Mouse (Mus musculus): ENCODE data around the gene Adck1.
"Not testable (repeated sequence)": the region's sequence is repeated elsewhere in the genome, so short reads cannot be mapped to it uniquely, and the experiment has no call there.

Gene Adck1

GRCm38 (mm10) chr12:88360441-88361119 lies at the start of gene Adck1:
TSS of gene Adck1 (plus strand) at chr12:88360554.
- no peaks in the 10 kb centered on the region for H3K36me3 ChIP-seq (ENCODE audit: control insufficient read depth, insufficient read depth, low read length, poor library complexity, severe bottlenecking)
- H3K27me3 ChIP-seq (ENCODE audit: control insufficient read depth, insufficient read depth, low read length, poor library complexity, severe bottlenecking): no peaks in the 10 kb centered on the region
- peak; percentile 87 for DNase-seq (ENCODE audit: low read depth, low spot score)

- Histone ChIP-seq H3K27me3 (ENCODE audit: control insufficient read depth, insufficient read depth, low read length, poor library complexity, severe bottlenecking) (no peaks in the 10 kb centered on the region), H3K36me3 (ENCODE audit: control insufficient read depth, insufficient read depth, low read length, poor library complexity, severe bottlenecking) (no peaks in the 10 kb centered on the region)
- DNase-seq (ENCODE audit: low read depth, low spot score): no peak
Measured at GRCm38 (mm10) chr12:88314556-88314955, 45.8 kb upstream of the Adck1 start.

- DNase-seq (ENCODE audit: low read depth, low spot score); H3K27me3 ChIP-seq (ENCODE audit: control insufficient read depth, insufficient read depth, low read length, poor library complexity, severe bottlenecking); H3K36me3 ChIP-seq (ENCODE audit: control insufficient read depth, insufficient read depth, low read length, poor library complexity, severe bottlenecking): not testable (repeated sequence)
Measured at GRCm38 (mm10) chr12:88323926-88324325, 36.4 kb upstream of the Adck1 start, which contains the start of gene Gm5039. TSS of gene Gm5039 (minus strand) at chr12:88324026.

- not testable (repeated sequence) for H3K27me3 ChIP-seq (ENCODE audit: control insufficient read depth, insufficient read depth, low read length, poor library complexity, severe bottlenecking); H3K36me3 ChIP-seq (ENCODE audit: control insufficient read depth, insufficient read depth, low read length, poor library complexity, severe bottlenecking); DNase-seq (ENCODE audit: low read depth, low spot score)
Measured at GRCm38 (mm10) chr12:88336662-88337413, 23.5 kb upstream of the Adck1 start.

- H3K27me3 ChIP-seq (ENCODE audit: control insufficient read depth, insufficient read depth, low read length, poor library complexity, severe bottlenecking); DNase-seq (ENCODE audit: low read depth, low spot score); H3K36me3 ChIP-seq (ENCODE audit: control insufficient read depth, insufficient read depth, low read length, poor library complexity, severe bottlenecking): not testable (repeated sequence)
Measured at GRCm38 (mm10) chr12:88341286-88341685, 19.1 kb upstream of the Adck1 start.

- DNase-seq (ENCODE audit: low read depth, low spot score): no peak
Measured at GRCm38 (mm10) chr12:88354182-88354702, 6.1 kb upstream of the Adck1 start.

GRCm38 (mm10) chr12:88361120-88361445 lies 729 bp downstream of the Adck1 start:
- H3K36me3 ChIP-seq (ENCODE audit: control insufficient read depth, insufficient read depth, low read length, poor library complexity, severe bottlenecking): no peaks in the 10 kb centered on the region
- DNase-seq (ENCODE audit: low read depth, low spot score): peak; percentile 13
- no peaks in the 10 kb centered on the region for H3K27me3 ChIP-seq (ENCODE audit: control insufficient read depth, insufficient read depth, low read length, poor library complexity, severe bottlenecking)

More at GRCm38 (mm10) chr12:88354182-88354702, 6.1 kb upstream of the Adck1 start:
- Histone ChIP-seq H3K27me3 (ENCODE audit: control insufficient read depth, insufficient read depth, low read length, poor library complexity, severe bottlenecking) (no peaks in the 10 kb centered on the region; the same call in 1 of the 2 replicates), H3K36me3 (ENCODE audit: control insufficient read depth, insufficient read depth, low read length, poor library complexity, severe bottlenecking) (no peaks in the 10 kb centered on the region)

GRCm38 (mm10) chr12:88367673-88368072 lies 7.3 kb downstream of the Adck1 start:
- no peak for DNase-seq (ENCODE audit: low read depth, low spot score)
- H3K27me3 ChIP-seq (ENCODE audit: control insufficient read depth, insufficient read depth, low read length, poor library complexity, severe bottlenecking): no peaks in the 10 kb centered on the region
- peaks cover 2% of the 10 kb centered on the region; the same call in 1 of the 2 replicates for H3K36me3 ChIP-seq (ENCODE audit: control insufficient read depth, insufficient read depth, low read length, poor library complexity, severe bottlenecking)

- peaks cover 2% of the 10 kb centered on the region; the same call in 1 of the 2 replicates for H3K36me3 ChIP-seq (ENCODE audit: control insufficient read depth, insufficient read depth, low read length, poor library complexity, severe bottlenecking)
- no peak for DNase-seq (ENCODE audit: low read depth, low spot score)
- no peaks in the 10 kb centered on the region for H3K27me3 ChIP-seq (ENCODE audit: control insufficient read depth, insufficient read depth, low read length, poor library complexity, severe bottlenecking)
Measured at GRCm38 (mm10) chr12:88368618-88369017, 8.3 kb downstream of the Adck1 start.

GRCm38 (mm10) chr12:88369690-88370089 lies 9.3 kb downstream of the Adck1 start:
- H3K27me3 ChIP-seq (ENCODE audit: control insufficient read depth, insufficient read depth, low read length, poor library complexity, severe bottlenecking); H3K36me3 ChIP-seq (ENCODE audit: control insufficient read depth, insufficient read depth, low read length, poor library complexity, severe bottlenecking); DNase-seq (ENCODE audit: low read depth, low spot score): not testable (repeated sequence)

GRCm38 (mm10) chr12:88370321-88370720 lies 10.0 kb downstream of the Adck1 start:
- not testable (repeated sequence) for DNase-seq (ENCODE audit: low read depth, low spot score); H3K36me3 ChIP-seq (ENCODE audit: control insufficient read depth, insufficient read depth, low read length, poor library complexity, severe bottlenecking); H3K27me3 ChIP-seq (ENCODE audit: control insufficient read depth, insufficient read depth, low read length, poor library complexity, severe bottlenecking)

GRCm38 (mm10) chr12:88372018-88372417 lies 11.7 kb downstream of the Adck1 start:
- Histone ChIP-seq H3K27me3 (ENCODE audit: control insufficient read depth, insufficient read depth, low read length, poor library complexity, severe bottlenecking) (no peaks in the 10 kb centered on the region), H3K36me3 (ENCODE audit: control insufficient read depth, insufficient read depth, low read length, poor library complexity, severe bottlenecking) (peaks cover 2% of the 10 kb centered on the region; the same call in 1 of the 2 replicates)
- no peak for DNase-seq (ENCODE audit: low read depth, low spot score)

GRCm38 (mm10) chr12:88376820-88377219 lies 16.5 kb downstream of the Adck1 start:
- H3K27me3 ChIP-seq (ENCODE audit: control insufficient read depth, insufficient read depth, low read length, poor library complexity, severe bottlenecking): no peaks in the 10 kb centered on the region
- 0 out of 2 replicates have a peak, but pooled peaks cover 2% of the 10 kb centered on the region for H3K36me3 ChIP-seq (ENCODE audit: control insufficient read depth, insufficient read depth, low read length, poor library complexity, severe bottlenecking)
- DNase-seq (ENCODE audit: low read depth, low spot score): no peak

GRCm38 (mm10) chr12:88378256-88378655 lies 17.9 kb downstream of the Adck1 start:
- no peak for DNase-seq (ENCODE audit: low read depth, low spot score)

GRCm38 (mm10) chr12:88388832-88389231 lies 28.5 kb downstream of the Adck1 start:
- Histone ChIP-seq H3K27me3 (ENCODE audit: control insufficient read depth, insufficient read depth, low read length, poor library complexity, severe bottlenecking) (no peaks in the 10 kb centered on the region), H3K36me3 (ENCODE audit: control insufficient read depth, insufficient read depth, low read length, poor library complexity, severe bottlenecking) (no peaks in the 10 kb centered on the region; the same call in 1 of the 2 replicates)
- no peak for DNase-seq (ENCODE audit: low read depth, low spot score)

More at GRCm38 (mm10) chr12:88378256-88378655, 17.9 kb downstream of the Adck1 start:
- Histone ChIP-seq H3K27me3 (ENCODE audit: control insufficient read depth, insufficient read depth, low read length, poor library complexity, severe bottlenecking) (no peaks in the 10 kb centered on the region), H3K36me3 (ENCODE audit: control insufficient read depth, insufficient read depth, low read length, poor library complexity, severe bottlenecking) (0 out of 2 replicates have a peak, but pooled peaks cover 2% of the 10 kb centered on the region)
